Mouse (Mus musculus) brain, embryonic 14.5 days (tissue): Measurements from ENCODE around the gene Trmt6.

Experiments
- CTCF ChIP-seq: fragments of 200-500 bp; IDR thresholded peaks from 2 replicates; pipeline ENCODE4 v1.5.1; 2012; ENCODE audit warnings: inconsistent platforms, mild to moderate bottlenecking, moderate library complexity, borderline replicate concordance; ENCODE audit not compliant: insufficient read depth, insufficient read length; ENCODE audit errors: extremely low read depth
- POLR2A ChIP-seq: fragments of 200-500 bp; IDR thresholded peaks from 2 replicates; pipeline ENCODE4 v1.6.1; 2012; ENCODE audit warnings: mild to moderate bottlenecking, inconsistent platforms, borderline replicate concordance; ENCODE audit not compliant: poor library complexity, insufficient read depth, insufficient read length, severe bottlenecking; ENCODE audit errors: extremely low read depth

- TF ChIP-seq CTCF (no peak), POLR2A (no peak)
Observed at GRCm38 (mm10) chr2:132784039-132784438, 31.8 kb downstream of the Trmt6 start.
